8 mouse cellular contexts compared by ENCODE assay signal in the genomic region with DNA sequence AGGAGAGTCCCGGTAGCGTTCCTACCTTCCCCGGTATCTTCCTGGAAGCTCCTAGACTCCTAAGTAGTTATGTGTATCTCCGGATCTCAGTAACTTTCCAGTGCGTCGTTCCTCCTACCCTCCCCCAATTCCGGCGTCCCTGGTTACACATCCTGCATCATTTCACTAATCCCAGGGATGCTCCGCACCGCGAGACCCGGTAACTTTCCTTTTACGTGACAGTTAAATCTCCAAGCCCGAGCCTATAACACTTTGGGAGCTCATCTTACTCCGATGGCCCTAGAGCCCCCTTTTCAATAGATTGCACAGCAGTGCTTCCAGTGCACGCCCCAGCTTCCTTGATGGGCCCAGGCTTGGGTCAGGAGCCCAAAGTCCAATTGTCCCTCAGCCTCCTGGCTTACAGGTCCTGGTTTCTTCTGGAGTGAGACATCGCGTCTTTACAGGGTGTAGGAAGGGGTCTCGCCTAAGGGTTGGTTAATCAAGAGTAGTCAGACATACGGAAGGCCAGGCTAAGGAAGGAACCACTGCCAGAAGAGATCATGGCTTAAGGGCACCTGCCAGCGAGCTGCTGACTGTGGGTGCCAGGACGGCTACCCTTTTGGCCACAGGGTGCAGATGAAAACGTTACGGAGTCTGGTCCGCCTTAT. TPM values are rescaled to one million over a fixed set of nuclear protein-coding genes. Genes with fewer than 3 reads are reported as not detected.
A peak's percentile ranks its signal among the peaks of the same experiment; 100 is the strongest.
DNase-seq lines count a peak whose midpoint lies in the region; ATAC-seq and TF ChIP-seq lines count a peak whose summit lies in the region.

No protein-coding gene starts in this region.

- peak overlapping the region; percentile 92 for H3K4me3 ChIP-seq in megakaryocyte, embryonic 14.5 days (replicated peaks)
- peak overlapping the region; percentile 75 for H3K4me3 ChIP-seq in small intestine, adult 2 months (ENCODE audit: low read depth, low read length)

- under 1% methylated on average over 25 of the region's 25 CpGs for WGBS in small intestine, adult 2 months

- no peaks in the 10 kb centered on the region for H3K9me3 ChIP-seq in megakaryocyte, embryonic 14.5 days

- TF ChIP-seq CTCF in small intestine, adult 2 months (IDR thresholded peaks at IDR 0.05; ENCODE audit: extremely low read depth, insufficient read length, insufficient replicate concordance, low read depth, low read length): no peak

- intact Hi-C loops in left cerebral cortex, postnatal 25 days (cut with DNase I): loop anchor here (2.0 to 5.0 kb wide), 3 partner anchors 15 to 161 kb away; partner anchors contain the start of genes Mcoln1, Pet100, Trappc5 and Xab2

- no peaks in the 10 kb centered on the region for H3K27me3 ChIP-seq in megakaryocyte, embryonic 14.5 days (replicated peaks)
- H3K27me3 ChIP-seq in small intestine, adult 2 months (ENCODE audit: control insufficient read depth, insufficient read depth, low read length): no peaks in the 10 kb centered on the region

- H3K36me3 ChIP-seq in megakaryocyte, embryonic 14.5 days (replicated peaks; ENCODE audit: low read length): peaks cover 68% of the 10 kb centered on the region
- H3K36me3 ChIP-seq in small intestine, adult 2 months (ENCODE audit: control insufficient read depth, insufficient read depth, low read length): peaks cover 2% of the 10 kb centered on the region; the same call in 1 of the 2 replicates

- peaks cover 48% of the 10 kb centered on the region for H3K4me1 ChIP-seq in megakaryocyte, embryonic 14.5 days
- peaks cover 6% of the 10 kb centered on the region for H3K4me1 ChIP-seq in small intestine, adult 2 months (ENCODE audit: control insufficient read depth, insufficient read depth, insufficient read length, low read length)

- DNase-seq in left cerebral cortex, adult 18-20 months (ENCODE audit: low spot score in 2 of 2): peak; percentile 55 to 62
- DNase-seq in left cerebral cortex, adult 11 months (ENCODE audit: low spot score): no peak
- peak; percentile 39 for DNase-seq in c-Kit-positive CD71-positive TER-119-negative erythroid progenitor cells, embryonic 14.5 days (ENCODE audit: low read depth)
- DNase-seq in left cerebral cortex, postnatal 25 days (ENCODE audit: low spot score in 2 of 2): peak; percentile 61 to 77

- TF ChIP-seq POLR2A in small intestine, adult 2 months (IDR thresholded peaks at IDR 0.05; ENCODE audit: low read depth, low read length): peak; percentile 38; the same call in 1 of the 2 replicates

- peak; percentile 36 for ATAC-seq in frontal cortex, adult (ENCODE audit: low TSS enrichment)
- peak; percentile 33 for ATAC-seq in inflammation-experienced regulatory T-cells, adult 6 months

- peak overlapping the region; percentile 81 for H3K27ac ChIP-seq in small intestine, adult 2 months (ENCODE audit: insufficient read depth, low read depth, low read length)

RNA-seq across cellular contexts. Expression of gene Pnpla6, which starts 0.7 kb away (rescaled TPM):
- 10 to 100 TPM; 66.3 to 76.8 TPM for total RNA-seq in left cerebral cortex, adult 18-20 months (2021)
- polyA plus RNA-seq in inflammation-experienced regulatory T-cells, adult 6 months (2017; shearing (Covaris generic)): 10 to 100 TPM; 20.6 to 32.6 (median 27.7) TPM
- 10 to 100 TPM; 66.2 to 70.7 TPM for total RNA-seq in left cerebral cortex, postnatal 25 days (2021)
- polyA plus RNA-seq in megakaryocyte, embryonic 14.5 days (2012; ENCODE audit: insufficient read depth, low replicate concordance): 13.8 and 16.2 TPM in 2 replicates
- 40.3 and 88.6 TPM in 2 replicates for polyA plus RNA-seq in small intestine, adult 2 months (2012; rRNA removed)

RNA-seq across cellular contexts. Expression of gene Mcoln1, which starts 15.6 kb away (rescaled TPM):
- total RNA-seq in left cerebral cortex, adult 18-20 months (2021): 10 to 100 TPM; 82.2 to 92.0 TPM
- polyA plus RNA-seq in inflammation-experienced regulatory T-cells, adult 6 months (2017; shearing (Covaris generic)): 10 to 100 TPM; 15.3 to 26.3 (median 24.0) TPM
- 10 to 100 TPM; 77.4 to 90.3 TPM for total RNA-seq in left cerebral cortex, postnatal 25 days (2021)
- 142 and 183 TPM in 2 replicates for polyA plus RNA-seq in megakaryocyte, embryonic 14.5 days (2012; ENCODE audit: insufficient read depth, low replicate concordance)
- 123 and 389 TPM in 2 replicates for polyA plus RNA-seq in small intestine, adult 2 months (2012; rRNA removed)

RNA-seq across cellular contexts. Expression of gene Zfp358, which starts 23.0 kb away (rescaled TPM):
- 10 to 100 TPM; 34.3 to 34.6 TPM for total RNA-seq in left cerebral cortex, adult 18-20 months (2021)
- polyA plus RNA-seq in inflammation-experienced regulatory T-cells, adult 6 months (2017; shearing (Covaris generic)): under 1 TPM in 2 of 3 experiments, not detected in 1; 0.60 to 0.86 TPM
- 10 to 100 TPM; 28.2 to 30.3 TPM for total RNA-seq in left cerebral cortex, postnatal 25 days (2021)
- 19.3 and 36.7 TPM in 2 replicates for polyA plus RNA-seq in megakaryocyte, embryonic 14.5 days (2012; ENCODE audit: insufficient read depth, low replicate concordance)
- 20.2 and 40.0 TPM in 2 replicates for polyA plus RNA-seq in small intestine, adult 2 months (2012; rRNA removed)

RNA-seq across cellular contexts. Expression of gene Tex45, which starts 45.2 kb away (rescaled TPM):
- not detected for total RNA-seq in left cerebral cortex, adult 18-20 months (2021)
- not detected for polyA plus RNA-seq in inflammation-experienced regulatory T-cells, adult 6 months (2017; shearing (Covaris generic))
- not detected for total RNA-seq in left cerebral cortex, postnatal 25 days (2021)
- polyA plus RNA-seq in megakaryocyte, embryonic 14.5 days (2012; ENCODE audit: insufficient read depth, low replicate concordance): not detected in 2 replicates
- 0.08 and 0.11 TPM in 2 replicates for polyA plus RNA-seq in small intestine, adult 2 months (2012; rRNA removed)

RNA-seq across cellular contexts. Expression of gene Pex11g, which starts 48.4 kb away (rescaled TPM):
- under 1 TPM; 0.33 to 0.77 TPM for total RNA-seq in left cerebral cortex, adult 18-20 months (2021)
- polyA plus RNA-seq in inflammation-experienced regulatory T-cells, adult 6 months (2017; shearing (Covaris generic)): 10 to 100 TPM in 2 of 3 experiments, 1 to 10 TPM in 1; 9.0 to 20.4 (median 16.7) TPM
- 1 to 10 TPM in 1 of 2 experiments, under 1 TPM in 1; 0.44 to 1.1 TPM for total RNA-seq in left cerebral cortex, postnatal 25 days (2021)
- polyA plus RNA-seq in megakaryocyte, embryonic 14.5 days (2012; ENCODE audit: insufficient read depth, low replicate concordance): 2.8 and 3.7 TPM in 2 replicates
- 9.6 and 13.0 TPM in 2 replicates for polyA plus RNA-seq in small intestine, adult 2 months (2012; rRNA removed)

Comparison
In these comparisons a context has a peak if more than half of its experiments do, and no peak if none do; other contexts are left out.
1. RNA of gene Zfp358, which starts 23.0 kb away (polyA plus RNA-seq): 20.2 to 40.0 TPM in small intestine, adult 2 months and 19.3 to 36.7 TPM in megakaryocyte, embryonic 14.5 days; 0.60 to 0.86 TPM in inflammation-experienced regulatory T-cells, adult 6 months; every median in the first group is over 10 times any median in the second.